Mouse (Mus musculus): ENCODE results near the gene Wipf3. TPM values are rescaled to one million over a fixed set of nuclear protein-coding genes. Genes with fewer than 3 reads are reported as not detected.

Wipf3 gene
- total and polyA plus RNA-seq, 2 experiments from 2014 or later = 2.4 to 6.5 TPM

GRCm38 (mm10) chr6:54431761-54432160 lies 2.4 kb downstream of the Wipf3 start:
- Histone ChIP-seq H3K27me3 (ENCODE audit: insufficient read depth, low read length) (no peaks in the 10 kb centered on the region), H3K36me3 (ENCODE audit: insufficient read depth) (no peaks in the 10 kb centered on the region), H3K4me2 (ENCODE audit: low read depth) (peak overlapping the region; percentile 89), H3K27ac (ENCODE audit: low read depth, low read length) (0 out of 2 replicates have a peak overlapping the region, but pooled peaks have one; percentile 15), H3K9me3 (ENCODE audit: low read length) (no peaks in the 10 kb centered on the region), H3K4me3 (ENCODE audit: low read depth, low read length) (peak overlapping the region; percentile 11), H3K4me1 (ENCODE audit: insufficient read depth) (peaks cover 27% of the 10 kb centered on the region), H3K9ac (peak overlapping the region; percentile 15; the same call in 1 of the 2 replicates)
- ATAC-seq = peak; percentile 19; the same call in 1 of the 2 replicates
- 28% methylated on average over 10 of the region's 10 CpGs for WGBS
- peak; percentile 57 for DNase-seq
- no peak for TF ChIP-seq CTCF (IDR thresholded peaks at IDR 0.05; ENCODE audit: low read depth)

- peaks cover 27% of the 10 kb centered on the region for H3K4me1 ChIP-seq (ENCODE audit: insufficient read depth)
- no peak overlapping the region for H3K9ac ChIP-seq
- H3K4me3 ChIP-seq (ENCODE audit: low read depth, low read length) = peak overlapping the region; percentile 11; the same call in 1 of the 2 replicates
- no peaks in the 10 kb centered on the region for H3K9me3 ChIP-seq (ENCODE audit: low read length)
- ATAC-seq (no peak), DNase-seq (no peak)
- 0 out of 2 replicates have a peak overlapping the region, but pooled peaks have one; percentile 15 for H3K27ac ChIP-seq (ENCODE audit: low read depth, low read length)
- TF ChIP-seq CTCF (IDR thresholded peaks at IDR 0.05; ENCODE audit: low read depth) = no peak
- H3K36me3 ChIP-seq (ENCODE audit: insufficient read depth) = no peaks in the 10 kb centered on the region
- 72% methylated on average over 9 of the region's 9 CpGs for whole genome bisulfite sequencing
- peak overlapping the region; percentile 89 for H3K4me2 ChIP-seq (ENCODE audit: low read depth)
- no peaks in the 10 kb centered on the region for H3K27me3 ChIP-seq (ENCODE audit: insufficient read depth, low read length)
These were observed 2.8 kb downstream of the Wipf3 start for GRCm38 (mm10) chr6:54432191-54432590.

- no peak for TF ChIP-seq CTCF (IDR thresholded peaks at IDR 0.05; ENCODE audit: low read depth)
- peak; percentile 22 for DNase-seq
- H3K36me3 ChIP-seq (ENCODE audit: insufficient read depth) = no peaks in the 10 kb centered on the region
- WGBS = 53% methylated on average over 13 of the region's 13 CpGs
- H3K27me3 ChIP-seq (ENCODE audit: insufficient read depth, low read length) = no peaks in the 10 kb centered on the region
- peaks cover 27% of the 10 kb centered on the region for H3K4me1 ChIP-seq (ENCODE audit: insufficient read depth)
- peak overlapping the region; percentile 15 for H3K4me2 ChIP-seq (ENCODE audit: low read depth)
- peak overlapping the region; percentile 9; the same call in 1 of the 2 replicates for H3K27ac ChIP-seq (ENCODE audit: low read depth, low read length)
- H3K9ac ChIP-seq = no peak overlapping the region
- H3K4me3 ChIP-seq (ENCODE audit: low read depth, low read length) = no peak overlapping the region
- no peak for ATAC-seq
- no peaks in the 10 kb centered on the region for H3K9me3 ChIP-seq (ENCODE audit: low read length)
These were observed 3.6 kb downstream of the Wipf3 start for GRCm38 (mm10) chr6:54432806-54433545.

- Histone ChIP-seq H3K4me1 (ENCODE audit: insufficient read depth) (peaks cover 22% of the 10 kb centered on the region), H3K9ac (no peak overlapping the region), H3K27ac (ENCODE audit: low read depth, low read length) (no peak overlapping the region), H3K27me3 (ENCODE audit: insufficient read depth, low read length) (no peaks in the 10 kb centered on the region), H3K36me3 (ENCODE audit: insufficient read depth) (no peaks in the 10 kb centered on the region), H3K9me3 (ENCODE audit: low read length) (no peaks in the 10 kb centered on the region), H3K4me3 (ENCODE audit: low read depth, low read length) (no peak overlapping the region), H3K4me2 (ENCODE audit: low read depth) (peak overlapping the region; percentile 8; the same call in 1 of the 2 replicates)
- ATAC-seq = 0 out of 2 replicates have a peak, but pooled peaks have one; percentile 17
- DNase-seq = peak; percentile 58
- TF ChIP-seq CTCF (IDR thresholded peaks at IDR 0.05; ENCODE audit: low read depth) = no peak
- 29% methylated on average over 2 of the region's 2 CpGs for WGBS
These were observed 4.8 kb downstream of the Wipf3 start for GRCm38 (mm10) chr6:54434171-54434570.

GRCm38 (mm10) chr6:54435663-54436062 lies 6.3 kb downstream of the Wipf3 start:
- ATAC-seq = no peak
- 30% methylated on average over 7 of the region's 7 CpGs for WGBS
- no peak for DNase-seq
- no peak for TF ChIP-seq CTCF (IDR thresholded peaks at IDR 0.05; ENCODE audit: low read depth)
- Histone ChIP-seq H3K27ac (ENCODE audit: low read depth, low read length) (no peak overlapping the region), H3K27me3 (ENCODE audit: insufficient read depth, low read length) (no peaks in the 10 kb centered on the region), H3K4me2 (ENCODE audit: low read depth) (no peak overlapping the region), H3K4me1 (ENCODE audit: insufficient read depth) (peaks cover 17% of the 10 kb centered on the region), H3K36me3 (ENCODE audit: insufficient read depth) (no peaks in the 10 kb centered on the region), H3K4me3 (ENCODE audit: low read depth, low read length) (no peak overlapping the region), H3K9me3 (ENCODE audit: low read length) (no peaks in the 10 kb centered on the region), H3K9ac (no peak overlapping the region)

- H3K27ac ChIP-seq (ENCODE audit: low read depth, low read length) = no peak overlapping the region
- H3K4me1 ChIP-seq (ENCODE audit: insufficient read depth) = peaks cover 17% of the 10 kb centered on the region
- no peak overlapping the region for H3K4me3 ChIP-seq (ENCODE audit: low read depth, low read length)
- 77% methylated on average over 5 of the region's 5 CpGs for WGBS
- TF ChIP-seq CTCF (IDR thresholded peaks at IDR 0.05; ENCODE audit: low read depth) = no peak
- no peaks in the 10 kb centered on the region for H3K27me3 ChIP-seq (ENCODE audit: insufficient read depth, low read length)
- H3K4me2 ChIP-seq (ENCODE audit: low read depth) = no peak overlapping the region
- H3K9me3 ChIP-seq (ENCODE audit: low read length) = no peaks in the 10 kb centered on the region
- no peak for ATAC-seq
- no peaks in the 10 kb centered on the region for H3K36me3 ChIP-seq (ENCODE audit: insufficient read depth)
- H3K9ac ChIP-seq = no peak overlapping the region
- DNase-seq = no peak
These were observed 6.9 kb downstream of the Wipf3 start for GRCm38 (mm10) chr6:54436286-54436685.

- Histone ChIP-seq H3K27ac (ENCODE audit: low read depth, low read length) (no peak overlapping the region), H3K27me3 (ENCODE audit: insufficient read depth, low read length) (no peaks in the 10 kb centered on the region), H3K9ac (no peak overlapping the region), H3K4me1 (ENCODE audit: insufficient read depth) (peaks cover 17% of the 10 kb centered on the region), H3K9me3 (ENCODE audit: low read length) (no peaks in the 10 kb centered on the region), H3K4me3 (ENCODE audit: low read depth, low read length) (no peak overlapping the region), H3K4me2 (ENCODE audit: low read depth) (no peak overlapping the region), H3K36me3 (ENCODE audit: insufficient read depth) (no peaks in the 10 kb centered on the region)
- WGBS = 85% methylated on average over 4 of the region's 4 CpGs
- DNase-seq (no peak), ATAC-seq (no peak)
- no peak for TF ChIP-seq CTCF (IDR thresholded peaks at IDR 0.05; ENCODE audit: low read depth)
These were observed 9.1 kb downstream of the Wipf3 start for GRCm38 (mm10) chr6:54438510-54438909.

Measured in forebrain, postnatal 0 days (tissue).